Mouse (Mus musculus): ENCODE measurements around the gene Tmem120b. TPM values are rescaled to one million over a fixed set of nuclear protein-coding genes. Genes with fewer than 3 reads are reported as not detected.

Tmem120b gene
- polyA plus RNA-seq, 1 experiment from 2014 or later, result 23.3 TPM

DNA sequence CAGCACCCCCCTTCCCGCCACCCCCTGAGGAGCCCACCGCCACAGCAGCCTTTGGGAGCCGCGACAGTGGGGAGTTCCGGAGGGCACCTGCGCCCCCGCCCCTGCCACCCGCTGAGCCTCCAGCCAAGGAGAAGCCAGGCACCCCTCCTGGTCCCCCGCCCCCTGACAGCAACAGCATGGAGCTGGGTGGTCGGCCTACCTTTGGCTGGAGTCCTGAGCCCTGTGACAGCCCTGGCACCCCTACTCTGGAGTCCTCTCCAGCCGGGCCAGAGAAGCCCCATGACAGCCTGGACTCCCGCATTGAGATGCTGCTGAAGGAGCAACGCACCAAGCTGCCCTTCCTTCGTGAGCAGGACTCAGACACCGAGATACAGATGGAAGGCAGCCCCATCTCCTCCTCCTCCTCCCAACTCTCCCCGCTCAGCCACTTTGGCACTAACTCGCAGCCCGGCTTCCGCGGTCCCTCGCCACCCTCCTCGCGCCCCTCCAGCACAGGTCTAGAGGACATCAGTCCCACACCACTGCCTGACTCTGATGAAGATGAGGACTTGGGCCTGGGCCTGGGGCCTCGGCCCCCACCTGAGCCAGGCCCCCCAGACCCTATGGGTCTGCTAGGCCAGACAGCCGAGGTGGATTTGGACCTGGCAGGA, 80.0 kb downstream of the Tmem120b start:
- Histone ChIP-seq H3K4me3 (no peak overlapping the region), H3K4me2 (no peak overlapping the region), H3K9me3 (no peaks in the 10 kb centered on the region), H3K4me1 (peaks cover 75% of the 10 kb centered on the region), H3K27ac (no peak overlapping the region), H3K27me3 (replicated peaks) (no peaks in the 10 kb centered on the region), H3K9ac (peak overlapping the region; percentile 23; the same call in 1 of the 2 replicates), H3K36me3 (replicated peaks) (peaks cover 27% of the 10 kb centered on the region)
- WGBS, result 81% methylated on average over 25 of the region's 25 CpGs
- no peak for ATAC-seq (replicated peaks)

DNA sequence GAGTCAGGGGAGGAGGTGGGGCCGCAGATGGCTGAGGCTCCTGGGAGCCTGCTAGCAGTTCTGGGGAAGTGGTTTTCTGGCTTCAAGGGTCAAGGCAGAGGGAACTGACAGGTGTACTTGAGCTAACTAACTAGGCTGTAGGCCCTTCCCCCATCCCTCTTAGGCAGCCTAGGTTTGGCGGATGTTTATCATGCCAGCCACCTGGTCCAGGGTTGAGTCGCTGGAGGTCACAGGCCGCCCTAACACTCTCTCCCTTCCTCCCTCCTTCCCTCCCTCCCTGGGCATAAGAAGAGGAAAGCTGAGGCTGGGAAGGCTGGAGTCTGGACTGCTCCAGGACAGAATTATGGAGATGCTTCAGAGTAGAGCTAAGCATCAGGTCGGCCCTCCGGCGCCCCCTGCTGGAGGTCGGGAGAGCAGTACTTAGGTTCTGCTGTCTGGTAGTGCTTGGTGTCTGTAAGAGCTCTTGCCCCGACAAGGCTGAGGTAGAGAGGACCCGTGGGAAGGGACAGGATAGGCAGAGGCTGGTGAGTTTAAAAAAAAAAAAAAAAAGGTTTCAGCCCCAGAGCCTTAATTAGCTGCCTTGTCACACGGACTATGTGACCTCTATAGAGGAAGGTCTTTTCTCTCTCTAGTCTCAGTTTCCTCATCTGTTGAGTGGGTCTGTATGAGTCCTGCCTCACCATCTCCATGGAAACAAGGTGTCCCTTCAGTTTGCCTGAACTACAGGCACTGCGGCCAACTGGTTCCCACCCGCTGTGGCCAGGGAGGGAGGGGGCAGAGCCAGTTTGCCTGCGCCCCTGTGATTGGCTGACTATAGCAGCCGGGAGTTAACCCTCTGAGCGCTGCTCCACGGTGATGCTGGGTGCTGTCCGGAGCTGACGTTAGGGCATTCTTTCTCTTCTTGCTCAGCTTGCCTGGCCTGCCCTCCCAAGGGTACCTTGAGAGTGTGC, 81.5 kb downstream of the Tmem120b start:
- peaks cover 35% of the 10 kb centered on the region for H3K36me3 ChIP-seq (replicated peaks)
- H3K4me3 ChIP-seq, result peak overlapping the region; percentile 39
- H3K9me3 ChIP-seq, result no peaks in the 10 kb centered on the region
- peak; percentile 81 for ATAC-seq (replicated peaks)
- WGBS, result 8% methylated on average over 19 of the region's 19 CpGs
- no peaks in the 10 kb centered on the region for H3K27me3 ChIP-seq (replicated peaks)
- H3K4me2 ChIP-seq, result peak overlapping the region; percentile 58
- peak overlapping the region; percentile 23; the same call in 1 of the 2 replicates for H3K9ac ChIP-seq
- H3K4me1 ChIP-seq, result peaks cover 61% of the 10 kb centered on the region
- 0 out of 2 replicates have a peak overlapping the region, but pooled peaks have one; percentile 23 for H3K27ac ChIP-seq

DNA sequence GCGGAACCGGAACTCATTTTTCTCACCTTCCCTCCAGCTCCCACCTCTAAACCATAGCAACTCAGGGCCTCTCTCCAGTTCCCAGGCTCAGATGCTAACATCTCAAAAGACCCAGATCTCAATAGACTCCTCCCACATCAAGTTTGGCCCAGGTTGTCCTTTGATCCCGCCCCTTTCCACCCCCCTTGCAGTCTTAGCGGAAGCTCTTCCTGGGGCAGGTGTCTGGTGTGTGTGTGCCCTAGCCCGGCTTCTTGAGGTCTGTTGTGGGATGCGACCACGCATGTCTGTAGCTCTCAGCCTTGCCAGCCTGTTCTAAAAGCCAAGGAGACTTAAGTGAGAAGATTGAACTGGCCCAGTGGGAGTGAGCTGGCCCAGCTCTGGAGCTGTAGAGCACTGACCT, 82.4 kb downstream of the Tmem120b start:
- Histone ChIP-seq H3K27me3 (replicated peaks) (no peaks in the 10 kb centered on the region), H3K36me3 (replicated peaks) (peaks cover 35% of the 10 kb centered on the region), H3K9me3 (no peaks in the 10 kb centered on the region), H3K9ac (peak overlapping the region; percentile 20), H3K4me3 (peak overlapping the region; percentile 39), H3K4me2 (peak overlapping the region; percentile 58), H3K27ac (peak overlapping the region; percentile 22; the same call in 1 of the 2 replicates), H3K4me1 (peaks cover 51% of the 10 kb centered on the region)
- whole genome bisulfite sequencing, result 44% methylated on average over 7 of the region's 7 CpGs
- ATAC-seq (replicated peaks), result no peak

DNA sequence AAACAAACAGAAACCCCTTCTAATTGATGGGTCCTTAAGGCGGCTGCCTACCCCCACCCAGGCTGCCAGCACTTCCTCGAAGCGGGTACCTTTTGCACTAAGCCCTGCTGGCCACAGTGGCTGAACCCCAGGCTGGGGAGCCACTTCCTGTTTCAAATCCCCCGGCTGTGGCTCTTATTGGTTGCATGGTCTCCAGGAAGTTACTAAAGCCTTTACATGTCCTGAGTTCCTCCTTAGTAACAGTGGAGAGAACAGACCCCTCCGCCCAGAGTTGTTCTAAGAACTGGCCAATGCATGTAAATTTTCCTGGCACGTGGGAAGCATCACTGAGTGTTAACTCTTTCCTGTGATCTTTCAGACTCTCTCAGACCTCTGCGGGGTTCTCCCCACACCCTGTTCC, 82.9 kb downstream of the Tmem120b start:
- H3K27me3 ChIP-seq (replicated peaks), result no peaks in the 10 kb centered on the region
- H3K9me3 ChIP-seq, result no peaks in the 10 kb centered on the region
- peak overlapping the region; percentile 22; the same call in 1 of the 2 replicates for H3K27ac ChIP-seq
- H3K4me2 ChIP-seq, result peak overlapping the region; percentile 58
- peaks cover 47% of the 10 kb centered on the region for H3K4me1 ChIP-seq
- WGBS, result 39% methylated on average over 7 of the region's 7 CpGs
- peak overlapping the region; percentile 39 for H3K4me3 ChIP-seq
- peaks cover 35% of the 10 kb centered on the region for H3K36me3 ChIP-seq (replicated peaks)
- ATAC-seq (replicated peaks), result no peak; the same call in 1 of the 2 replicates
- H3K9ac ChIP-seq, result peak overlapping the region; percentile 20; the same call in 1 of the 2 replicates

DNA sequence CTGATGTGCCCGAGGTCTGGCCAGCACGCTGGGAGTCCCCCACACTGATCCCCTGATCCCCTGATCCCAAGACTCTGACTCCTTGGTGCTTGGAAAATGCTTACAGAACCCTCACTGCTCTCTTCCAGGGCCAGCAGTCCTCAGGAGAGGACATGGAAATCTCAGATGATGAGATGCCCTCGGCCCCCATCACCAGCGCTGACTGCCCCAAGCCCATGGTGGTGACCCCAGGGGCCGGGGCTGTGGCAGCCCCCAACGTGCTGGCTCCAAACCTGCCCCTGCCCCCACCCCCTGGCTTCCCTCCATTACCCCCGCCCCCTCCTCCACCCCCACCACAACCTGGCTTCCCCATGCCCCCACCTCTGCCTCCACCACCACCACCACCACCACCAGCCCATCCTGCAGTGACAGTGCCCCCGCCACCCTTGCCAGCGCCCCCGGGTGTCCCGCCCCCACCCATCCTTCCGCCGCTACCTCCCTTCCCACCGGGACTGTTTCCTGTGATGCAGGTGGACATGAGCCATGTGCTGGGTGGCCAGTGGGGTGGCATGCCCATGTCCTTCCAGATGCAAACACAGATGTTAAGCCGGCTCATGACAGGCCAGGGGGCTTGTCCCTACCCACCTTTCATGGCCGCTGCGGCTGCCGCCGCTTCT, 83.6 kb downstream of the Tmem120b start:
- ATAC-seq (replicated peaks), result no peak
- H3K9ac ChIP-seq, result no peak overlapping the region
- H3K9me3 ChIP-seq, result no peaks in the 10 kb centered on the region
- H3K27ac ChIP-seq, result no peak overlapping the region
- 0 out of 2 replicates have a peak overlapping the region, but pooled peaks have one; percentile 58 for H3K4me2 ChIP-seq
- H3K36me3 ChIP-seq (replicated peaks), result peaks cover 35% of the 10 kb centered on the region
- peaks cover 41% of the 10 kb centered on the region for H3K4me1 ChIP-seq
- WGBS, result 92% methylated on average over 19 of the region's 19 CpGs
- H3K27me3 ChIP-seq (replicated peaks), result no peaks in the 10 kb centered on the region
- H3K4me3 ChIP-seq, result no peak overlapping the region

DNA sequence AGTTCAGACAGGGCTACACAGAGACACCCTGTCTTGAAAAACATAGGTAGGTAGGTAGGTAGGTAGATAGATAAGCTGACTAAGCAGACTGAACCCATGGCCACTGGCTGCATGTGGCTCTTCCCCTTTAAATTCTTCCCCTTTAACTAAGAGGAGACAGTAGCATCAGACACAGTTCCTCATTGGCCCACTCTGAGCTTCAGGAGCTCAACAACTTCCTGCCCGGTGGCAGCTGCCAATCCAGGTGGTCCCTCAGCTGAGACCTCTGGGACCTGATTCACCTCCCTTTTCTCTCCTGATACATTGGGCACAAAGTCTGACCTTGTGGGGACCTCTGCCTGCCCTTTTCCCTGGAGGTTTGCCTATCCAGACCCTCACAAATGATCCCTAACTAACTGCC, 84.7 kb downstream of the Tmem120b start:
- Histone ChIP-seq H3K27ac (no peak overlapping the region), H3K36me3 (replicated peaks) (peaks cover 39% of the 10 kb centered on the region), H3K4me1 (peaks cover 38% of the 10 kb centered on the region), H3K9me3 (no peaks in the 10 kb centered on the region), H3K9ac (no peak overlapping the region), H3K4me2 (no peak overlapping the region), H3K4me3 (no peak overlapping the region), H3K27me3 (replicated peaks) (no peaks in the 10 kb centered on the region)
- WGBS, result 95% methylated on average over 1 of the region's 1 CpGs
- no peak for ATAC-seq (replicated peaks)

DNA sequence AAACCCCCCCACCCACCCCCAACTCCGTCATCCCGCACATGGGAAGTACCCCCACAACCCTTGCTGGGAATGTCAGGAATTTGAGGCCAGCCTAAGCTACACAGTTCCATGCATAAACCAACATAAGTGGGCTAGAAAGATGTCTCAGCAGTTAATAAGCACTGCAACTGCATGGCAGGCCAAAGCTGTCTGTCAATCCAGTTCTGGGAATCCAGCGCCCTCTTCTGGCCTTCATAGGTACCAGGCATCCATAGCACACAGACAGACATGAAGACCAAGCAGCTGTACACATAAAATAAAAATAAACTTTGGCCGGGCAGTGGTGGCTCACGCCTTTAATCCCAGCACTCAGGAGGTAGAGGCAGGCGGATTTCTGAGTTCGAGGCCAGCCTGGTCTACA, 87.2 kb downstream of the Tmem120b start:
- 52% methylated on average over 7 of the region's 7 CpGs for WGBS
- ATAC-seq (replicated peaks), result peak; percentile 35; the same call in 1 of the 2 replicates
- Histone ChIP-seq H3K4me1 (peaks cover 13% of the 10 kb centered on the region), H3K27ac (no peak overlapping the region), H3K9ac (no peak overlapping the region), H3K36me3 (replicated peaks) (peaks cover 53% of the 10 kb centered on the region), H3K9me3 (no peaks in the 10 kb centered on the region), H3K27me3 (replicated peaks) (no peaks in the 10 kb centered on the region), H3K4me3 (no peak overlapping the region), H3K4me2 (no peak overlapping the region)

DNA sequence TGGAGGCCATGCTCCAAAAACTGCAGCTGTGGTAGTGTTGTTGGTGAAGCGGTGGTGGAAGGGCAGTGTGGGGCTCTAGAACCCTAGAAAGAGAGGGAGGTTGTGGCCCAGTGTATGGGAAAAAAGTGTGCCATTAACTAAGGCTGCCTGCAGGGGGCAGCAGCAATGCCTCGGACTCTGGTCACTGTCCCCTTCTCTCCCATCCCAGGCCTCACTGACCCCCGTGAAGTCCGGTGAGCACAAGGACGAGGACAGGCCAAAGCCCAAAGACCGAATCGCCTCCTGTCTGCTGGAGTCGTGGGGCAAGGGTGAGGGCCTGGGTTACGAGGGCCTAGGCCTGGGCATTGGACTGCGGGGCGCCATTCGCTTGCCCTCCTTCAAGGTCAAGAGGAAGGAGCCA, 88.5 kb downstream of the Tmem120b start:
- Histone ChIP-seq H3K4me3 (no peak overlapping the region), H3K9ac (no peak overlapping the region), H3K9me3 (no peaks in the 10 kb centered on the region), H3K4me2 (no peak overlapping the region), H3K27ac (no peak overlapping the region), H3K36me3 (replicated peaks) (peaks cover 65% of the 10 kb centered on the region), H3K27me3 (replicated peaks) (no peaks in the 10 kb centered on the region), H3K4me1 (no peaks in the 10 kb centered on the region)
- ATAC-seq (replicated peaks), result no peak
- WGBS, result 87% methylated on average over 12 of the region's 12 CpGs

DNA sequence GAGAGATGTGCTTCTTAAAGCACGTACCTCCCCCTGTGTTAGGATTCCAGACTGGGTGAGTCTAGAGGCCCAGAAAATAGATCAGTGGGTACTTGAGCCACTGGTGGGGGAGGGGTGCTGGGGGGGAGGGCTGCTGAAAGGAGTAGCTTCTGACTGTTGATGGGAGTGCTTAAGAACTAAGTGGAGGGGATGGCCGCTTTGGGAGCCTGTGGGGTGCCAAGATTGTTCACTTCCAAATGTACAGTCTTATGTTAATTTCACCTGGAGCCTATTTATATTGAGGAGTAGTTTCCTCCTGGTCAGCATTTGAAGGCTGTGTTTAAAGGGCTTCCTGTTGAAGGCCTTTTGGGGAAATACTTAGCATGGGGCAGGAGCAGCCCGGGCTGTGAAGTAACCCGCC, 89.8 kb downstream of the Tmem120b start:
- Histone ChIP-seq H3K4me2 (no peak overlapping the region), H3K4me3 (no peak overlapping the region), H3K36me3 (replicated peaks) (peaks cover 64% of the 10 kb centered on the region), H3K9me3 (no peaks in the 10 kb centered on the region), H3K27ac (no peak overlapping the region), H3K27me3 (replicated peaks) (no peaks in the 10 kb centered on the region), H3K4me1 (no peaks in the 10 kb centered on the region), H3K9ac (no peak overlapping the region)
- WGBS, result 94% methylated on average over 4 of the region's 4 CpGs
- ATAC-seq (replicated peaks), result no peak

DNA sequence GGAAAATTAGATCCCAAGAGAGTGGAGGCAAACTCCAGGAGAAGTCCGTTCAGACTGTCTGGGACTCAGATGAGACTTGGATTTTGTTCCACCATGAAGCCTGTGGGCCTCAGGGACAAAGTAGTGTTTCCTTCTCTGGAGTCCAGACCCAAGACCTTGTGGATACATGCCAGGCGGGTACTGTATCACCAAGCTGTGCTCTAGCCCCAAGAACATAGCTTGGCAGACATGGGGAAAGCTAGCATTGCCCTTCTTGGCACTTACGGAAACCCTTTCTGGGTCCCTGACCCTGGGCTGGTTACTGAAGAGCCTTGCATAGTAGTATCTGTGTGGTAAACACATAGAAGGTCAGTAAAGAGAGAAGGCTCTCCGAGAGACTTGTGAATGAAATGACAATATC, 91.2 kb downstream of the Tmem120b start:
- Histone ChIP-seq H3K9me3 (no peaks in the 10 kb centered on the region), H3K4me3 (no peak overlapping the region), H3K27me3 (replicated peaks) (no peaks in the 10 kb centered on the region), H3K4me1 (no peaks in the 10 kb centered on the region), H3K36me3 (replicated peaks) (peaks cover 70% of the 10 kb centered on the region), H3K9ac (no peak overlapping the region), H3K27ac (no peak overlapping the region), H3K4me2 (no peak overlapping the region)
- ATAC-seq (replicated peaks), result no peak
- 90% methylated on average over 4 of the region's 4 CpGs for WGBS

DNA sequence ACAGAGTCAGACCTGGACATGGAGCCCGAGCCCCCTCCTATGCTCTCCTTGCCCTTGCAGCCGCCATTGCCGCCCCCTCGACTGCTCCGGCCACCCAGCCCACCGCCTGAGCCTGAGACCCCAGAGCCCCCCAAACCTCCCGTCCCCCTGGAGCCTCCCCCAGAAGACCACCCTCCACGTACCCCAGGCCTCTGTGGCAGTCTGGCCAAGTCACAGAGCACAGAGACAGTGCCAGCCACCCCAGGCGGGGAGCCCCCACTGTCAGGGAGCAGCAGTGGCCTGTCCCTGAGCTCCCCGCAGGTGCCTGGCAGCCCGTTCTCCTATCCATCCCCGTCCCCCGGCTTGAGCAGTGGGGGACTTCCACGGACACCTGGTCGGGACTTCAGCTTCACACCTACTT, 91.7 kb downstream of the Tmem120b start:
- Histone ChIP-seq H3K4me3 (no peak overlapping the region), H3K9me3 (no peaks in the 10 kb centered on the region), H3K27me3 (replicated peaks) (no peaks in the 10 kb centered on the region), H3K36me3 (replicated peaks) (peaks cover 71% of the 10 kb centered on the region), H3K9ac (no peak overlapping the region), H3K4me2 (no peak overlapping the region), H3K27ac (no peak overlapping the region), H3K4me1 (no peaks in the 10 kb centered on the region)
- no peak for ATAC-seq (replicated peaks)
- 93% methylated on average over 15 of the region's 15 CpGs for WGBS

DNA sequence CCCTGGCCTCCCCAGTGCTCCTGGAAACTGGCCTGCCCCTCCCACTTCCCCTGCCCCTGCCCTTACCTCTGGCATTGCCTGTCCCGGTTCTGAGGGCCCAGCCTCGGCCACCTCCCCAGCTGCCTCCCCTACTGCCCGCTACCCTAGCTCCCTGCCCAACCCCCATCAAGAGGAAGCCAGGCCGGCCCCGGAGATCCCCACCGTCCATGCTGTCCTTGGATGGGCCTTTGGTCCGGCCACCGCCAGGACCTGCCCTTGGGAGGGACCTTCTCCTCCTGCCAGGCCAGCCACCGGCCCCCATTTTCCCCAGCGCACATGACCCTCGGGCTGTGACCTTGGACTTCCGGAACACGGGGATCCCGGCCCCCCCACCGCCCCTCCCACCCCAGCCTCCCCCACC, 92.1 kb downstream of the Tmem120b start:
- Histone ChIP-seq H3K36me3 (replicated peaks) (peaks cover 71% of the 10 kb centered on the region), H3K4me2 (no peak overlapping the region), H3K9ac (no peak overlapping the region), H3K9me3 (no peaks in the 10 kb centered on the region), H3K27ac (no peak overlapping the region), H3K4me1 (no peaks in the 10 kb centered on the region), H3K27me3 (replicated peaks) (no peaks in the 10 kb centered on the region), H3K4me3 (no peak overlapping the region)
- no peak for ATAC-seq (replicated peaks)
- 92% methylated on average over 15 of the region's 15 CpGs for WGBS
